Mouse (Mus musculus) fat pad, adult 2 months (tissue): ENCODE measurements around the gene Cfap45.

Source experiments
- DNase-seq: peaks from one replicate; pipeline ENCODE4 v3.0.0-alpha.2; 2011; ENCODE audit warnings: low read depth, low spot score; ENCODE audit errors: extremely low read depth

The Cfap45 gene

GRCm38 (mm10) chr1:172551009-172551408, 30.4 kb downstream of the Cfap45 start:
- DNase-seq: no peak

- no peak for DNase-seq
Measured at GRCm38 (mm10) chr1:172552623-172553022, 32.0 kb downstream of the Cfap45 start.

- no peak for DNase-seq
Measured at GRCm38 (mm10) chr1:172555638-172556037, 35.0 kb downstream of the Cfap45 start, which contains the start of gene Vsig8. Vsig8 (plus strand) TSS chr1:172555938.

- DNase-seq: no peak
Measured at GRCm38 (mm10) chr1:172562641-172563464, 42.3 kb downstream of the Cfap45 start.

GRCm38 (mm10) chr1:172563465-172563828, 42.8 kb downstream of the Cfap45 start:
- DNase-seq: no peak

GRCm38 (mm10) chr1:172566131-172566530, 45.5 kb downstream of the Cfap45 start:
- no peak for DNase-seq

GRCm38 (mm10) chr1:172567758-172568157, 47.2 kb downstream of the Cfap45 start:
- no peak for DNase-seq

- no peak for DNase-seq
Measured at GRCm38 (mm10) chr1:172580116-172580515, 59.5 kb downstream of the Cfap45 start.

- no peak for DNase-seq
Measured at GRCm38 (mm10) chr1:172582436-172582835, 61.8 kb downstream of the Cfap45 start.

GRCm38 (mm10) chr1:172584271-172584670, 63.7 kb downstream of the Cfap45 start:
- DNase-seq: no peak

GRCm38 (mm10) chr1:172585026-172585425, 64.4 kb downstream of the Cfap45 start:
- DNase-seq: no peak

GRCm38 (mm10) chr1:172585612-172586567, 65.3 kb downstream of the Cfap45 start:
- no peak for DNase-seq

GRCm38 (mm10) chr1:172590385-172590784, 69.8 kb downstream of the Cfap45 start, which contains the start of gene Slamf8:
Slamf8 (minus strand) TSS chr1:172590568.
- no peak for DNase-seq

GRCm38 (mm10) chr1:172593321-172593720, 72.7 kb downstream of the Cfap45 start:
- DNase-seq: no peak

GRCm38 (mm10) chr1:172593956-172594355, 73.4 kb downstream of the Cfap45 start:
- no peak for DNase-seq

GRCm38 (mm10) chr1:172594495-172594894, 73.9 kb downstream of the Cfap45 start:
- DNase-seq: no peak
